Mouse (Mus musculus) testis, postnatal 10 days (tissue): ENCODE results near the gene Epn2.
"Not testable (repeated sequence)": the region's sequence is repeated elsewhere in the genome, so short reads cannot be mapped to it uniquely, and the experiment has no call there.

Experiments used
- DNase-seq: peaks from one replicate; pipeline ENCODE4 v3.0.0; 2021; ENCODE audit warnings: low spot score

The Epn2 gene

GRCm38 (mm10) chr11:61590516-61591213, 11.2 kb upstream of the Epn2 start:
- DNase-seq: no peak

GRCm38 (mm10) chr11:61585421-61585820, 5.9 kb upstream of the Epn2 start:
- no peak for DNase-seq

GRCm38 (mm10) chr11:61584830-61585229, 5.3 kb upstream of the Epn2 start:
- no peak for DNase-seq

- DNase-seq: no peak
Observed at GRCm38 (mm10) chr11:61584096-61584495, 4.6 kb upstream of the Epn2 start.

- DNase-seq: not testable (repeated sequence)
Observed at GRCm38 (mm10) chr11:61582808-61583207, 3.3 kb upstream of the Epn2 start.

DNA sequence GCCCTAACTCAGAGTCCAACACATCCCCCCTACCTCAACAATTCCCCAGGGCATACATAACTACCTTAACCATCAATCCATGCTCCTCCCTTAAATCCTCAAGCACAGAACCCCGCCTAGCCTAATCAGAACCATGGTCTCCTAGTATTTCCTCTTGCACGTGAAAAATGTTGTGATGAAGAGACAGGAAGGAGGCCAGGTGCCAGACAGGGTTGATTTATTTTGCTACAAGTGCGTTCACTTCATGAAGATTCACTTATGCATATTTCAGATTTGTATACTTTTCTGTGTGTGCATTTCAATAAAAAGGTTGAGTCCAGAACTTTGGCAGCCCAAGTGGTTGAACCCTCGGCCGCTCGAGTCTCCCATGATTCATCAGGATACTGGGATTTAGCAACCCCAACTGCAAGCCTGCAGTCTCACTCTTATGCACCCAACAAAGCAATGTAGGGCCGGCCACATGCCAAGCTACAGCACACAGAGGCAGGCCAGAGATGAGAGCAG, 443 bp upstream of the Epn2 start:
- DNase-seq: peak; percentile 47

DNA sequence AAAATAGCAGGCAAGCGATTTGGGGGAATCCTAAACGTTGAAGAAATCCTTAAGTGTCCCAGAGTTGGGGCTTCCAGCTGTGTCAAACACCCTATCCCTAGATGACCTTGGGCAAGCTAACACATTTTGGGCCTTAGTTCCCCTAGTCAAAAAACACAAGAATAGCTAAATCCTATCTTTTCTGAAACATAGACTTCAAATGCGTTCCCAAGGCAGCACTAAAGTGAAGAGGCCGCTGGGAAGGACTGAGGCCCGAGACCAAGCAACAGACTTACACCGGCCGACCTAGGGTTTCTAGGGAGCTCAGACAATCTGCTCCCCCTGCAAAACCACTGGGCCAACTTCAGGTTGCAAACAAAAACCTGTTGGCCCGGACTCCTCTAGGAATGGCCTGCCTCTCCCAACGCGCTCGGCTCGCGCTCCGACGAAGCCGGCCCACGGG, 925 bp downstream of the Epn2 start:
- DNase-seq: no peak

DNA sequence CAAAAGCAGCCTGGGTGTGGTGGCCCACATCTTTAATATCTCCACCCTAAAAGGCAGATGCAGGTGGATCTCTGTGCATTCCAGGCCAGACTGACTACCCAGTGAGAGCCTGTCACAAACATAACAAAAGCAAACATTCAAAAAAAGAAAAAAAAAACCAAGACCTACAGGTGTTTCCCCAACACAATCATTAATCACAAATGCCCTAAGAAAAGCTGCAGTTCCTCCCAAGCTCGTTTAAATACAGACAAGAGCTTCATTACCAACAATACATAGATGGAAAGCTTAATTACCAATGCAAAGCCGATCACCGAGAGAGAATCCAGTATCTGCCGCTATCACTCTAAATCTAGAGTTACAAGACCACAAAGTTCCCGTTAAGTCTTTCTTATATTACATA, 1.5 kb downstream of the Epn2 start:
- no peak for DNase-seq

DNA sequence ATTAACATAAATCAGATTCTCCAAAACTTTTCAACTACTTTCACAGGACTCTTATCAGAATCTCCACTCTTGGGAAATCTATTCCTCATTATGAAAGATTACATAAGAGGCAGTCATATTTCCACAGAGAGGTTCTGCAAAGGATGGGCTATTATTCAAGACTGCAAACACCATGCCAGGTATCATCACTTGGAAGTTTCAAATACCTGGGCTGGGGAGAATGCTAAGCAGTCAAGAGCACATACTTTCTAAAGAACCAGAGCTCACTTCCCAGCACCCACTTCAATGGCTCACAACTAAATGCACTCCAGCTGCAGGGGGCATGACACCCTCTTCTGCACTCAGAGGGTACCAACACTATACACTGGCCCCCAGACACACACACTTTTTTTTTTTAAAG, 2.1 kb downstream of the Epn2 start:
- no peak for DNase-seq

- DNase-seq: no peak
Observed at GRCm38 (mm10) chr11:61573266-61573665, 6.2 kb downstream of the Epn2 start.

- no peak for DNase-seq
Observed at GRCm38 (mm10) chr11:61571225-61571624, 8.3 kb downstream of the Epn2 start.

DNA sequence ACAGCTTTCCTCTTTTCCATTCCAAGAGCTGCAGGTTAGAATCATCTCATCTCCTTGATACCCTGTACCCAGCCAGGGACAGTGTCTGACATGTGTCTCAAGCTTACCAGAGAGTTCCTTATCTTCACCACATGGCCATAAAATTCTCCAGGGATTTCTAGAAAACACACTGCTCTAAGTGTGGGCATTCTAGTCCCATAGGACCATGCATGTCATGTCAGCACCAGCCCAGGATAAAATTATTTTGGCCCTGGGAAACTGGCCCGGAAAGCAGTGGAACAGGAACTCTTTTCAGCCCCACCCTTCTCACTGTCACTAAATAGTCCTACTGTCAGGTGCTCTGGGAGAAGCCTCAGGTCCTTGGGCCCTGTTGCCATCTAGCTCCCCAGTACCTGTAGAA, 9.8 kb downstream of the Epn2 start:
- DNase-seq: no peak

- DNase-seq: no peak
Observed at GRCm38 (mm10) chr11:61564566-61564965, 14.9 kb downstream of the Epn2 start.

DNA sequence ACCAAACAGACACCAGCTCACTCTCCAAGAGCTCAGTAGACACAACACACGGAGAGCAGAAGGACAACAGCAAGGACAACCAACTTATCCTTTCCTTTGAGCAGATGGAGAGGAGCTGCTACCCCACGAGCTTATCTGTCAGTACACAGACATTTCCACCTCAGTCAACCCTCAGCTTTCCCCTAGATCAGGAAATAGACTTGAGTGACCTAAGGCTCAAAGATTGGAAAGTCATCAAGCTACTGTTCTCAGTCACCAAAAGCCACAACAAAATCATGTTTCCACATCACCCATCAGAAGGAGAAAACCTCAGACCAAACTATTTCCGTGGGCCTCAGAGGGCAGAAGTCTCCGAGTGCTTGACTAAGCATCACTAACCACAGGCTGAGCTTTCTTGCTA, 15.5 kb downstream of the Epn2 start:
- DNase-seq: no peak

- no peak for DNase-seq
Observed at GRCm38 (mm10) chr11:61562421-61562820, 17.1 kb downstream of the Epn2 start.

DNA sequence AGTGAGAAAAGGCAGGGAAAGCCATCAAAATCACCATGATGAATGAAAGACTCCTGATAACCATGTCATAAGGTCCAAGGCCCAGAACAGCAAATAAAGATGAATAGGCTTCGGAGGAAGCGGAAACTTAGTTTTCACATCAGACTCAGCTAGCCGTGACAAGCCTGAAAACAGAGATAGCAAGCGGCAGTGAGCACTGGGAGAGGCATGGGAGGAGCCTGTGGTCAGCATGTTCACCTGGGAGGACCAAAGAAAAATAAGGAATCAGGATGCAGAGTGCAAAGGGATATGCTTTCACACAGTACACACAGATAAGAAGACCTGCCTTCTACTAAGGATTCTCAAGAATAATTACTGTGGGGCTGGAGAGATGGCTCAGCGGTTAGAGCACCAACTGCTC, 19.9 kb downstream of the Epn2 start:
- no peak for DNase-seq

DNA sequence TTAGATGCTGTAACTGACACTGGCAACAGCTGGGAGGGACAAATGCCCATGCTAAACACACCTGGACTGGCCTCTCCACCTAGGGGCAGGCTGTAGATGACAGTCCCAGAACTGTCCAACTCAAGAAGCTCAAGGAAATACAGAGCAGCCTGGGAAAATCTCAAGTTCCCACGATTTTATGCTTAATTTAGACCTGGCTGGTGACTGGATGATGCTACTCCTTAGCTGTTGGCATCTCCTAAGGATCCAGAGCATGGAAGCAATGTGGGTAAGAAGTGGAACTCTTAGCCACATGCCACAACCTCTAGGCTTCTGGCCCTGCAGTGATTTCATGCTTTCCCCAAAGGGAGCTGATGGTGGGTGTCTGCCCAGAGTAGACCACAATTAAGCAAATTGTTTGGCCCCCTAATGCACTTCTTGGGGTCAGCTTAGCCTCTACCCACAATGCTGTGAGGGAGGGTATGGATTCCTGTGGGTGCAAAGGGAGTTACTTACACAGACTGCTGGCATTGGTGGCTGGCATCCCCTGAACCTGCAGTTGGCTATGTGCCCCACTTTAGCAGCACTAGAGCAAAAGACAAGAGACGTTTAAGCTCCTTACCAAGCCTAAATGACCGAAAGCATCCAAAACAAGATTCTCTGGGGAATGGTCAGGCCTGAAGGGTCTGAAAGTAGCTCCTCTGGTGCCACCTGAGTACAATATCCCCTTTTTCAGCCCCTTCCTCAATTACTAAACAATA, 26.3 kb downstream of the Epn2 start:
- DNase-seq: no peak

DNA sequence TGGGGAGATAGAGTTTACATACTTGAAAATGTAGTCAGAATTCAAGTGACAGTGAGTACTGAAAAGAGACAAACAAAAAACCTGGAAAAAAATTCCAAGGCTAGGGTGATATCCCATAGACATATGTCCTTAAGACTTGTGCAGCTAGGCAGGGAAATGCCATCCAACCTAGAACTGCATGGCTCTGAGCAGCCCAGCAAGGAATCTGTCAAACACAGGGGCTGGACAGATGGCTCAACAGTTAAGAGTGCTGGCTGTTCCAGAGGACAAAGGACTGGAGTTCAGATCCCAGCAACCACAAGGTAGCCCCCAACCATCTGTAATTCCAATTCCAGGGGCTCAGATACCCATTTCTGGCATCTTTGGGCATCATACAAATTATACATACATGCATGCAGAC, 28.9 kb downstream of the Epn2 start:
- DNase-seq: no peak

GRCm38 (mm10) chr11:61547710-61548109, 31.8 kb downstream of the Epn2 start:
- no peak for DNase-seq

GRCm38 (mm10) chr11:61546452-61546851, 33.0 kb downstream of the Epn2 start:
- DNase-seq: no peak

DNA sequence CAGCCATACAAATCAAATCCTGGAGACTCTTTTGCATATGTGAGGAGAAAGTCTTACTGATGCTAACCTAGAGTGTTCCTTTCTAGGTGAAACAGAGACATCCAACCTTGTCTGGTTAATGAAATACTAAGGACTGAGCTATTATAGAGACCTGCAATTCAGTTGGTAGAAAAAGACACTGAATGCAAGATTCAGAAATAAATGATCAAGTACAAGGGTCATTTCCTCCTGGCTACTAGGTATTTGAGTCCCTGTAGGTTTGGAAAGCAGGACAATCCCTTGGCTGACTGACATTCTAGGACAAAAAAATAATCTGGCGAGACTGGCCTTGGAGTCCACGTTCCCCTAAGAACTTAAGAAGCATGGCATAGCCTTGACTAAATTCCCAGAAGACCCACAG, 33.9 kb downstream of the Epn2 start:
- no peak for DNase-seq

DNA sequence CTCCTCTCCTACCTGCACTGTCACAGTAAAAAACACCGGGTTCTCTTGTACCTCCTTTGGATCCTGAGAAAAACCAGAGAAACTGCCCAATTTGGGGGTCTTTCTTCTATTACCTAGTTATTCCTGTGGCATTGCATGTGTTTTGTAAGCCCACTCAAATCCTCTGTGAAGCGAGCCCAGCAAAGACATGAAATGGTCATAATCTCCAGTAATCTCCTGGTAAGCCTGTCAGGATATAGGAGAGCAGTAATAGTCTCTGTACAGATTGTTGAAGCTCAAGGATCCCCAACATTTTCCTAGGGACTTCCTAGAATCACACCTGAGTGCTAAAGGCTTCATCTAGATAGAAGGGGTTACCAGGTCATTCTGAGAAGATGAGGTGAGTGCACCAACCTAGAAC, 38.4 kb downstream of the Epn2 start:
- DNase-seq: no peak

DNA sequence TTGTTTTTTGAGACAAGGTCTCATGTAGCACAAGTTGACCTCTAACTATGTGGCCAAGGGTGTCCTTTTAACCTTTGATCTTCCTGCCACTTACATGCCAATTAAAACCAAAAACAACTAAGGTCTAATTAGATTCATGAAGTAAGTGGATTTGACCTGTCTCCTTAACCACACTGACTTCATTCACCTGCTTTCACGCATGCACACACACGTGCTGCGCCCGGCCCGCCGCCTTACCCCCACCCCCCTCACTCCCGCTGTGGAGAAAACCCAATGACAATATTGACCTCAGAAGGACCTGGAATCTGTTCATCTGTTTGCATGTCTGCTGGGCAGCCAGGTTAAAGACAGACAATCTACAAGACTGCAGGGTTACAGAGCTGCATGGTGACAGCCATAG, 38.8 kb downstream of the Epn2 start:
- DNase-seq: no peak

- no peak for DNase-seq
Observed at GRCm38 (mm10) chr11:61537362-61537761, 42.1 kb downstream of the Epn2 start.
